Mouse (Mus musculus): ENCODE data around the gene Hk3.
A peak's percentile ranks its signal among the peaks of the same experiment; 100 is the strongest.

Hk3 gene

DNA sequence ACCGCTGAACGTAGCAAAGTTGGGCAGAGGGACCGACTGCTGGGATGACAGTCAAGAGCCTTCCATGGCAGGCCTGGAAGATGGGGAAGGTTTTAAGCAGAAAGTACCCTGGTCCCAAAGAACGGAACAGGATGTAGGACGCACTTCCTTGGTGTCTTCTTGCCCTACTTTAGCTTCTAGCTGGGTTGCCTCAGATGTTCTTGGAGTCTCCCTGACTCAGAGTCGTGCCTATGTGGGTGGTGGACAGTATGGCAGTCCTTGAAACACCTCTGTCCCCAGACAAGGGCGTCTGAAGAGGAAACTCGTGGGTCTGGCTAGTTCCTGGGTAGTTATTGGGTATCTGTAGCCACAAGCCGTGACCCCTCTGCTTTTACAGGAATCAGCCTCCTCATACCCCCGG lies 19.1 kb downstream of the Hk3 start:
- DNase-seq (ENCODE audit: low spot score in 2 of 2) = no peak

DNA sequence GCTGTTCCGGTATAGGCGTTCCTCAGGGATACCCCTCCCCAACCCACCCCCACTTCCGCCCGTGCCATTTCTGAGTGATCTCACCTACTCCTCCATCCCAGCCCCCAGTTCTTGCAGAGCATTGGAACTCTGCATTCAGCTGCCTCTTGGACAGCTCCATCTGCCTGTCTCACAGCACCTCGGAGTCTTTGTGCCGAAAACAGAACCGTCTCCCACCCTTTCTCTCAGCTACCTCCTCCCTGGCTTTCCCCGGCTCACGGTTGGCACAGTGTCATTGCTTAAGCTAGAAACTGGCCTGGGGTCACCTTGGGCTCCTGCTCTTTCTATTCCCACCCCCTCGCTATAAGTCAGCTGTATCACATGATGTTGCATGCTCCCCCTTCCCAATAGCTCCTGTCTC lies 20.8 kb downstream of the Hk3 start:
- DNase-seq (ENCODE audit: low spot score in 2 of 2) = no peak

DNA sequence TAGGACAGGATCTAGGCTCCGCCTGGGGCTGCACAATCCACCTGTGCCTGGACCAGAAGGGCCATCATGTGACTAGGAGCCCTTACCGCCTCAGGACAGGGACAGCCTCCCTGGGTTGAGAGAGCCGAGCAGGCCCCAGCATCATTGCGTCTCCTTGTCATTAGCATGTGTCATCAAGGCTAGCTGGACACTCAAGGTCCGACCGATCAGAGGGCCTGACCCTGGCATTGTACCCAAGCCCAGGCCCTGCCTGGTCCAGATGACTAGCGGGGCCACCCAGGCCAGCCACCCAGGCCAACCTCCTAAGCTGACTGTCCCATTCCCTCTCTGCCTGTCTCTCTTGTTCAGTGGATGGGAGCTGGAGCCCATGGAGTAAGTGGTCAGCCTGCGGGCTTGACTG lies 23.6 kb downstream of the Hk3 start:
- DNase-seq (ENCODE audit: low spot score in 2 of 2) = no peak

DNA sequence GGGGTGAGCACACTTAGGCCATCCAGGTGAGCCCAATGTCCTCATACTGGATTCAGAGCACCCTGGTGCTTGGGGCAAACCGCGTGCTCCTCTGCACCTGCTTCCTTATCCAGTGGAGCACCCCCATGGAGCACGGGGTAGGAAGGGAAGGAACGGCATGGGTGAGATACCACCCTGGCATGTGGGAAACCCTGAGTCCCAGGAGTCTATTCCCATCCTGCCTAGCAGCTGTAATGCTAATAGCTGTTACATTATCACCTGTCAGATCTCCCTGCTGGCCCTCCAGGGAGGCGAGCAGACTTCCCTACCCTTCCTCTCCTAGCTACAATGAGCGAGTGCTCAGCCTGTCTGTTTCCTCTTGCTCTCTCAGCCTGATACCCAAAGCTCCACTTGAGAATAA lies 26.0 kb downstream of the Hk3 start:
- no peak for DNase-seq (ENCODE audit: low spot score in 2 of 2)

DNA sequence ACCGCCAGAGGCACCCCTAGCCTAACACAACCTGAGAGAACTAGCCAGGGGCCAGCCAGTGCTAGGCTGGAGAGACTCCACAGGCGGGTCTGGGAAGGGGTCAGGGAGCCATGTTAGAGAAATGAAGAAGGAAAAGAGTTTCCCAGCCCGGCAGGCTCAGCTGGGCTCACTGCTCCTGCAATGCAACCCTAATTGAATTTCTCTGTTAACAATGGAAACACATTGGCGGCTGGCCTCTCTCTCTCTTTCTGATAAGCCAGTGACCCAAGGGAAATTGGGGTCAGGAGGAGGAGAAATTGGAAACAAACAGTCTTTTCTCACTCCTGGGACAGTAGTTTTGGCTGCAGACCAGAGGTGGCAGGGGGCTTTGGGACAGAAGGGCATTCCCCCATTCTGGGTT lies 26.6 kb downstream of the Hk3 start:
- no peak for DNase-seq (ENCODE audit: low spot score in 2 of 2)

DNA sequence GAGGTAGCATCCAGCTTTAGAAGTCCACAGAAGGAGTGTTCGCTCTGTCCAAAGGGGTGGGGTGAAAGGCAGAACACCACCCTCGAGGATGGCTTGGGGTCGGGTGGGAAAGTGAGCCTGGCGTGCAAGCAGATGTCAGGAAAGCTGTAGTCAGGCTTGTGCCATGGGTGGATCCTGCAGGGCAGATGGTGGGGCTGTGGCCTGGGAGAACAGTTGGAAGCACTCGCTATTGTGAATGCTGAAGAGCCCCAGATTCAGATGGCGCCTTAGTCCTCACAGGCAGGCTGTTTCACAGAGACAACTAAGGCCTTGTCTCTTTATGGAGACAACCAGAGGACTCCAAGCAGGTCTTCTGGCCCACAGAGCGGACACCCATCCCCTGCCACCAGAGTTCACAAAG lies 29.0 kb downstream of the Hk3 start:
- no peak for DNase-seq (ENCODE audit: low spot score in 2 of 2)

DNA sequence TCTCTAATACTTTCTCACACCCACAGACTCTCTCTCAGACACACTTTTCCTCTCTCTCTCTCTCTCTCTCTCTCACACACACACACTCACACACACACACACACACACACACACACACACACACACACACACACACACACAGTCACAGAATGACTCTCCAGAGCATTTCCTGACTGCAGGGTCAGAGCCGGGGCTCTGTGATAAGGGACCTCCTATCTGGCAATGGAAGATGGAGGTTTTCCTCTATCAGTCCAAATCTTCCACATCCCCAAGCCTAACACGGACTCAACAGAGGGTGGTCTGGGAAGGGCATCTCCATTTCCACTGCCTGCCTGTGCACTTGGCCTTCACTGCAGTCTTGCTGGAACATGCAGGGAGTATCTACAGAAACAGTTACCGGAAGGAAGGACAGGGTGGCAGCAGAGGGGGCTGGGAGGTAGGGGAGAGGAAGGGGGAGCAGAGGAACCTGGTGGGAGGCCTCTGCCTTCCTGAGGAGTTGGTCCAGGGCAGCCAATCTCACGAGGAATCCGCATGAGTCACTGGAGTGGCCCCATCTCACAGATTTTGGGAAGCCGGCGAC lies 32.9 kb downstream of the Hk3 start:
- no peak for DNase-seq (ENCODE audit: low spot score in 2 of 2)

DNA sequence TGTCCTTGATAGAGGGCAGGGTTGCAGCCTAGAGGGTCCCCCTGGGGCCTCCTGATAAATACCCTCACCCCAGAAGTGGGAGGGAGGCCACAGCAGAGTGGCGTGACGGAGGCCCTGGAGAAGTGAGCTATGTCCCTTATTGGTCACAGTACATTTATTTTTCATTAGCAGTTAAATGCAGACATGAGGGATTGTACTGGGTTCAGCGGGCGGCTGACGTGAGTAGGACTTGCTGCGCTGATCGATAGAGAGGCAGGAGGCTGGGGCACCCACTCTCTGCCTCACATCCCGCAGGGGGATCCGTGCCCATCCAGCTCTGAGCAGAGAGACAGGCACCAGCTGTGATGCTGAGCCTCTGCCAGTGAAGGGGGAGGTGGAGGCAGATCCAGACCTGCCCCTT lies 33.8 kb downstream of the Hk3 start:
- DNase-seq (ENCODE audit: low spot score in 2 of 2) = no peak

DNA sequence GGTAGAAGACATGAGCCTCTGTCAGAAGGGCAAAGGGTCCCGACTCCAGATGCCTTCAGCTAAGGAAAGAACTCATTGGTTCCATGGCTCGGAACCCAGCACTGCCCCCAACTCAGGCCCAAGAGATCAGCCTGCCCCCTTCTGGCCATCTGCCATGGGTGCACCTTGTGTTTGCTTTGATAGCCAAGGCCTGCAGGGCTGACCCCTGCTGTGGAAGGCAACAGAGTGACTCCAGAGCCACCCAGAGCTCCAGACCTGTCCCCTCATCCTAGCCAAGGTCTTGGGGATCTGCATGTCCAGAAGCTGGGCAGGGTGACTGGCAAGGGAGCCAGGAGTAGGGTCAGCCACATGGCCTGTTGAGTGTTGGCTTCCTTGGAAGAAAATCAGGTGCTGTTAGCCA lies 37.6 kb downstream of the Hk3 start:
- no peak for DNase-seq (ENCODE audit: low spot score in 2 of 2)

DNA sequence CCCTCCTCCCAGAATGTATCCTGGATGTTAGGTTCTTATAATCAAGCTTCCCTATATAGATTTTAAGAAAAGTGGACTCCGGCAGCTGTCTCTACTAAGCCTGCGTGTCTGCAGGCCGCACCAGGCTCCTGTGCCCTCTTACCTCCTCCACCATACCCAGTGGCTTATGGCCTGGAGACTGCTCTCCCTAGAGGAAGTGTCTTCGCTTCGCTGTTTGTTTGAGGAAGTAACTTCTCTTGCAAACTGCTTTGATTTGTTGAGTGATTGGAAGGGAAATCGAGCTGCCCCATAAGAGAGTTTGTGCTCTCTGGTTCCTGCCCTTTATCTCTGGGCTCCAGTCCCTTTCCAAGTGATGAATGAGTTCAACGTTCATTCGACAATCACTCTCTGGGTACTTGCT lies 38.2 kb downstream of the Hk3 start:
- no peak for DNase-seq (ENCODE audit: low spot score in 2 of 2)

DNA sequence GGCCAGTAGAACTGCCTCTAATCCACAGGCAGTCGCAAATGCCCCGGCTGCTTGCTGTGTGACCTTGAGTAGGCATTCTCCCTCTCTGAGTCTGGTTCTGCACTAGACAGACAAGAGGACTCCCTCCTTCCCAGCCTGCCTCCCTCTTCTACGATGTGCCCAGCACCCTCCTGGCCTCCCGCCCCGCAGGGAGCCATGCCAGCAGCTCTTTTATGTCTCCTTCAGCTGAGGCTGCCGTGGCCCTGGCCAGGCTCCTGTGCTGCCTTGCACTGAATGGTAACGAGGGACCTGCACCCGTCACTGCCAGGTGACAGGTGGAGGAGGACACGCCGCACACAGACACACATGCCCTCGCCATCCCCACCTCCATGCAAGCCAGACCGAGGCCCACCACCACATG lies 40.2 kb downstream of the Hk3 start:
- DNase-seq (ENCODE audit: low spot score in 2 of 2) = no peak

DNA sequence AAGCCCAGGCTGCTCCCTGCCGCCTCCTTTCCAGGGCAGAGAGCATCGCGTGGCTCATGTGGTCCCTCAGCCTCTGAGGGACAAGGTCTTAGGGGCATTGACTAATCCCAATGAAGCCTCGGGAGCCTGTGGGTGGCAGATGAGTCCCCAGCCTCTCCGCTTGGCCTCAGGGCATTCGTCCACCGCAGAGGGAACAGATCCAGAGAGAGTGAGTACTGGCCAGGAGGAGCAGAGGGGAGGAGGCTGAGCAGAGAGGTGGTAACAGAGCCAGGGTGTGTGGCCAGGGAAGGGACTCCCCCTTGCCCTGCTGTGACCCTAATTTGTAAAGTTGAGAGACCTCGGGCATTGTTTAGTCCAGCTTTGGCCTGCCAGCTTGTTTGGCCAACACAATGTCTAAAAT lies 42.4 kb downstream of the Hk3 start:
- no peak for DNase-seq (ENCODE audit: low spot score in 2 of 2)

DNA sequence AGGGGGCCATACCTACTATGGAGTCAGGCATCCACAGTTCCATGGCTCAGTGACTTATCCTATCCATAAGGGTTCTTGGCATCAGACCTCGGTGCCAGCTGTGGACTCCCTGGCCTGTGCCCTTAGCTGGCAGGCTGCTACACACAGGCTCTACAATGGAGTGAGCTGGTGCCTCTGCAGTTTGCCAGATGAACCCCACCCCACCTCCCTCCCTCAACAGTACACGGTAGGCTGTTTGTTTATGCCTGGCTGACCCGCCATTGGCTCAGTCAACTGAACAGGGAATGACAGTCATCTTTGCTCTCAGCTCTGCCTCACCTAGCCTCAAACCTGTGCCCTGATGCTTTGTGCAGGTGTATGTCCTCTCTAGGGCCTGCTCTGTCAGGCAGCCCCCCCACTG lies 45.6 kb downstream of the Hk3 start:
- DNase-seq (ENCODE audit: low spot score in 2 of 2) = no peak

DNA sequence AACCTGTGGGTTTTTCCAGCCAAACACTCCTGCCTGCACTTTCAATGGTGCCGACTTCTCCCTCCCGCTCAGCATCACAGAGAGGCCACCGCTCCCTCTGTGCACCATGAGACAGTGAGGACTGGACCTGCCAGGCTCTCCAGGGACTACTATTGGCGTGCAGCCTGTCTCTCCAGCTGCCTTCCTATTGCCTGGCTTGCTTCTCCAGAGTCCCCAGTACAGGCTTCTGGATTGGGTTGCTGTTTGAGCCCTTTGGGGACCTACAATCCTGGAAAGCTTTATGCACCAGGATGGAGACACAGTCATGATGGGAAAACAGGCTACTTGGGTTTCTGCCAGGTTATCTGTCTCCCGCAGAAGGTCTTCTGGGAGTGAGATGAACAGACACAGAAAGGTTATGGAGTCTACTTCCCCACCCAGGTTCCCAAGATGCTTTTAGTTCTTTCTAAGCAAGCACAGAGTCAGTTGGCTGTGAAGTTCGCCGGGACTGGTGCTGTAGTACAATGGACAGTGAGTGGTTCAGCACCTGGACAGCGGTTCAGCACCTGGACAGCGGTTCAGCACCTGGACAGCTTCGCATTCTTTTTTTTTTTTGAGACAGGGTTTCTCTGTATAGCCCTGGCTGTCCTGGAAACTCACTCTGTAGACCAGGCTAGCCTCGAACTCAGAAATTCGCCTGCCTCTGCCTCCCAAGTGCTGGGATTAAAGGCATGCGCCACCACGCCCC lies 50.5 kb downstream of the Hk3 start:
- DNase-seq (ENCODE audit: low spot score in 2 of 2) = peak in 1 of 2 experiments; percentile 33

DNA sequence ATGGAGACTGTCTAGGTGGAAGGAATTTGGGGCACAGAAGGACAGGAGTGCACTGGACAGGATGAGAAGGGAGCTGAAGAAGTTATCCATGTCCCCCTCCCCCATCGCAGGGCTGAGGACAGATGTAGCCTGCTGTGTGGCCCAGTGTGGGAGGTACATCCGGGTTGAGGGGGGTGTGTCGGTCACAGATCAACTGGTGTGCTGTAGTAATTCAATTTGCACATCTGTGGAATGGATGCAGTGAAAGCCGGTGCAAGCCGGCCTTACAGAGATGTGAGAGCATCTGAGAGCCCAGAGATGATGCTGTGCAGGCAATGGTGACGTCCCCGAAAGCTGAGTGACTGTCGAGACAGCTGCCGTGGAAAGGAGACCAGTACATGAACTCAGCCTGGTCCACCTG lies 51.7 kb downstream of the Hk3 start:
- DNase-seq (ENCODE audit: low spot score in 2 of 2) = no peak

DNA sequence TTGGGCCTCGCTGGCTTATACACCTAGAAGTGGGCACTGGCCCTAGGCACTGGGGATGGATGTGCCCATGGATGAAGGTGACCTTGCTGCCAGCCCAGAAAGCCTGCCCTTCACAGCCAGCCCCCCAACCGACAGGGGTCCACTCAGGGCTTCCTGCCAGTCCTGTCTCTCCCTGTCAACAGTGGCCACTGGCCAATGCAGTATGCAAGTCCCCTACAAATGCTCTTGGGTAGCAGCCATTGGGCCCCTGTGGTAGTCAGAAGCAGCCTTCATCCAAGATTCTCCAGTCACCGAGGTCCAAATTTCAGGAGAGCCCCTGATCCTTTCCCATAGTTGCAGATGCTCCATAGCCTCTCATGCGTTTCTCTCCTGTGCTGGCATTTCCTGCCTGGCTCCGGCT lies 52.5 kb downstream of the Hk3 start:
- no peak for DNase-seq (ENCODE audit: low spot score in 2 of 2)

DNA sequence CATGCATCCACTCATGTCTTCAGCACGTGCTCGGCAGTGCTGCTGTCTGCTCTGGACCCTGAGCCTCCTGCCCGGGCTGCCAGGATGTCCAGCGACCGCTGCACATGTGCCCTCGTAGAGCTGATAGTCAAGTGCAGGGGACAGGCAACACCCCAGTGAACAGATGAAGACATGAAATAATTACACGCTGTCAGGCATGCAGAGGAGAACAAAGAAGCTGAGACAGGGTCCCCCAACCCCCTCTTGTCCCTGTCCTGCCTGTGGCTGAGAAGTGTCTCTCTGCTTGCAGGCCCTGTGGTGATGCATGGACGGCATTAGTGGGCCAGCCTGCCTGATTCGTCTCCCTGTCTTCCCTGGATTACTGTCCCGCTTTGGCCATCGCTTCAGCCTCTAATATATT lies 53.7 kb downstream of the Hk3 start:
- no peak for DNase-seq (ENCODE audit: low spot score in 2 of 2)

DNA sequence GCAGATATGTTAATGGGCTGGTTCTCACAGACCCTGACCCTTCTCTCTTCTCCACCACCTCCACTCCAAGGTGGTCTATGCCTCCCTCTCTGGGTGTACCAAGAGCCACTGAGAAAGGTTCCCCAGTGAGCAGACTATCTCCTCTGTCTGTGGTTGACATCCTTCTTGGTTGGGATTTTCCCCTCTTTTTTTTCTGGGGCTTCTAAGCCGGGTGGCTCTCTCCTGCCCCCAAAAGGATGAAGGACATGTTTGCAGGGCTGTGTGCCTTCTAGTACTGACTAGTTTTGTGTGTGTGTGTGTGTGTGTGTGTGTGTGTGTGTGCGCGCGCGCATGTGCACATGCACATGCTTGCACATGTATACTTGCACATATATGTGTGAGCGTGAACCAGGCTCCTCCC lies 55.9 kb downstream of the Hk3 start:
- no peak for DNase-seq (ENCODE audit: low spot score in 2 of 2)

DNA sequence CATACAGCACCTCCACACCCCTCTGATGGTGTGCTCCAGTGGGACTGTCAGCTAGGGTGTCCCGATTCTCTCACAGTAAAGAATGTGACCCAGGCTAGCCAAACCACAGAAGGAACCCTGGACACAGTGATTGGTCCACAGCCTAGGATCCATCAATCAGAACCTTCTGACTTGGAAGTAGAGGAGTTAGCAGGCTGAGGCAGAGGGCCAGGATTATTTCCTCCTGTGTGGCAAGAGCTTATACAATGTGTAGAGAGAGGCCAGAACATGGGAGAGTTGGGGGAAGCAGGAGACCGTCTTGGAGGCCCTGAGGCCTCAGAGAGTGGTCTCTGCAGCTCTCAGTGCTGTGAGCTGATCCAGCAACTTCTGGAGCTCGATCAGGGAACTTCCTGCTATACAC lies 60.7 kb downstream of the Hk3 start:
- no peak for DNase-seq (ENCODE audit: low spot score in 2 of 2)

DNA sequence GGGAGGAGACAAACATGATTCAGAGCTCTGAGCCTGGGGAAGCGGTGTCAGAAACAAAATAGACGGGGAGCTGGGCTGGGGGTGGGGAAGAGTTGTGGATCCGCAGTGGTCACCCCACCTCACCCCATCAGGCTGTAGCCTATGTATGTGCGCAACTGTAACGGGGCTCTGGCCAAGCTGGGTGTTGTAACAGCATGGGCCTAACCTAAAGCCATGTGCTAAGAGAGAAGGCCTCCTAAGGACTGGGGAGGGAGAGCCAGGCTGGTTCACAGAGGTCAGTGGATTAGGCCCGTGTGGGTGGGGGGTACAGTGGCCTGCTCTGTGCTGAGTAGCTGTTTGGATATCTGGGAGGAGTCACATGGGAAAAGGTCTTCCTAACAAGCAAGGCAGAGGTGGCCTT lies 61.3 kb downstream of the Hk3 start:
- no peak for DNase-seq (ENCODE audit: low spot score in 2 of 2)

DNA sequence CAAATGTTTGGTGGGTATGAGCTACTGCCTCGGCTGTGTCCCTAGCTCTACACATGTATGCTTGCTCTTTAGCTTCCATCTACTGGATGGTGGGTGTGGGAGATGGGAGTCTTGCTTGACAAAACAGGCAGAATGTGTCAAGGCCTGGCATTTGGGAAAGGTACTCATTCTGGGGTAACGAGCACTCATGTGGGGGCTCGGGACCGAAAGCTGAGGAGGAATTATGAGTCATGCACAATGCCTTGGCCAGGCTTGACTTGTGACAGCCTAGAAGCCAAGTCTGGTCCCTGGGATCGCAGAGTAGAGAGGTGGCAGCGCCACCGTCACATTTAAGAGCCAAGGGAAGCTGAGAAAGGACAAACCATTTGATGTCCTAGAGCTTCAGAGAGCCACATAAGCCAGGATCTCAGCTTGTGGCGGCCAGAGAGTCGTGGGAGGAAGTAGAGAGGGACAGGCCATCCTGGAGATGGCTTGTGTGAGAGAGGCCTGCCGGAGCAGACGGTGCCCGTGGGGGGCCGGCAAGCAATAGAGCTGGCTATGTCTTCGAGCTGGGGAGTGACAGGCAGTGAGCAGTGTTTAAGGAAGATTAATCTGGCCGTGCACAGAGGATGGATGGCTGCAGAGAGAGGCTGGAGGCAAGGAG lies 62.0 kb downstream of the Hk3 start:
- DNase-seq (ENCODE audit: low spot score in 2 of 2) = no peak

DNA sequence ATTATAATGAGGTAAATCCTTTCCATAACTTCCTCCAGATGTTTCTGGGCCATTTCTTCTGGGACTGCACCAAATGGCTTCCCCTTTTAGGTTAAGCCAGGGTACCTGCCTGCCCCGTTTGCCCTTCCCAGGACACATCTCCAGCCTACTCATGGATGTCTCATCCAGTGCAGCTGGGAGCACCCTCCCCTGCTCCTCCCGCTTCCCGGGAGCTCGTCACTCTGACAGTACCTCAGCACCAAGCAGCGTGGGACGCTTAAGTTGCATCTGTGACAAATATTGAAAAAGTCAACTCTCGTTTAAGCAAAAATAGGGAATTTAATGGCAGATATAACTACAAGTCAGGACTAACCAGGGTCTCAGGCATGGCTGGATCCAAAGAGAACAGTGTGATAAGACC lies 63.9 kb downstream of the Hk3 start:
- no peak for DNase-seq (ENCODE audit: low spot score in 2 of 2)

Data from urinary bladder, adult 18-20 months (tissue).